Mouse (Mus musculus) hindbrain, embryonic 15.5 days (tissue): ENCODE data around the gene Nkx2-3. TPM values are rescaled to one million over a fixed set of nuclear protein-coding genes. Genes with fewer than 3 reads are reported as not detected.

Experiments used
- ATAC-seq: fragments of 200-750 bp; cut with Nextera tagmentation; 2 replicates; pipeline ENCODE4 v1.8.0; 2017; ENCODE audit warnings: low read depth, moderate number of reproducible peaks, moderate TSS enrichment; ENCODE audit not compliant: low FRiP score
- H3K27ac ChIP-seq: fragments of 300-500 bp; sonication (generic); replicated peaks from 2 replicates; pipeline ENCODE4 v1.5.1; 2015; ENCODE audit warnings: mild to moderate bottlenecking, inconsistent platforms
- H3K27me3 ChIP-seq: fragments of 300-500 bp; sonication (generic); 2 replicates; pipeline ENCODE4 v1.6.1; 2015; ENCODE audit warnings: control low read depth, inconsistent platforms
- H3K36me3 ChIP-seq: fragments of 300-500 bp; sonication (generic); 2 replicates; pipeline ENCODE4 v1.6.1; 2015; ENCODE audit warnings: control low read depth, inconsistent platforms
- H3K4me1 ChIP-seq: fragments of 300-500 bp; sonication (generic); replicated peaks from 2 replicates; pipeline ENCODE4 v1.6.1; 2015; ENCODE audit warnings: control low read depth, inconsistent platforms
- H3K4me2 ChIP-seq: fragments of 300-500 bp; sonication (generic); 2 replicates; pipeline ENCODE4 v1.6.1; 2015; ENCODE audit warnings: moderate library complexity, mild to moderate bottlenecking, inconsistent platforms
- H3K4me3 ChIP-seq: fragments of 300-500 bp; sonication (generic); 2 replicates; pipeline ENCODE4 v1.5.1; 2015; ENCODE audit warnings: mild to moderate bottlenecking, inconsistent platforms
- H3K9ac ChIP-seq: fragments of 300-500 bp; sonication (generic); 2 replicates; pipeline ENCODE4 v1.6.1; 2015; ENCODE audit warnings: inconsistent platforms
- H3K9me3 ChIP-seq: fragments of 300-500 bp; sonication (generic); 2 replicates; pipeline ENCODE4 v1.6.1; 2016; ENCODE audit warnings: control low read depth, inconsistent platforms
- WGBS: fragments of 180-500 bp; shearing (Covaris S2); methylation state at CpG from one replicate; pipeline ENCODE4 v1.1.7; 2015; 5-methylcytosine and 5-hydroxymethylcytosine counted together
- polyA plus RNA-seq: library from polyadenylated mRNA; unstranded; fragments of >200 nt; fragmentation: Nextera tagmentation; extraction: Ambion mirVana; gene quantifications from 2 replicates; pipeline ENCODE4 v1.2.1, GENCODE M21; 2015

Nkx2-3 gene
- polyA plus RNA-seq, 1 experiment from 2014 or later: 0.21 TPM

- no peak for ATAC-seq
- Histone ChIP-seq H3K36me3 (no peaks in the 10 kb centered on the region), H3K4me1 (no peaks in the 10 kb centered on the region), H3K27ac (no peak overlapping the region), H3K27me3 (no peaks in the 10 kb centered on the region), H3K9ac (no peak overlapping the region), H3K4me2 (no peak overlapping the region), H3K4me3 (no peak overlapping the region), H3K9me3 (no peaks in the 10 kb centered on the region)
- WGBS: 74% methylated on average over 11 of the region's 11 CpGs
These were observed 29.7 kb downstream of the Nkx2-3 start for GRCm38 (mm10) chr19:43641833-43642232.

- H3K9me3 ChIP-seq: no peaks in the 10 kb centered on the region
- no peak overlapping the region for H3K4me2 ChIP-seq
- no peak for ATAC-seq
- no peak overlapping the region for H3K9ac ChIP-seq
- H3K4me3 ChIP-seq: no peak overlapping the region
- no peaks in the 10 kb centered on the region for H3K4me1 ChIP-seq
- H3K36me3 ChIP-seq: no peaks in the 10 kb centered on the region
- H3K27ac ChIP-seq: no peak overlapping the region
- 88% methylated on average over 9 of the region's 9 CpGs for WGBS
- no peaks in the 10 kb centered on the region for H3K27me3 ChIP-seq
These were observed 30.7 kb downstream of the Nkx2-3 start for GRCm38 (mm10) chr19:43642843-43643242.

GRCm38 (mm10) chr19:43645508-43645907 is 33.4 kb downstream of the Nkx2-3 start:
- no peak overlapping the region for H3K4me3 ChIP-seq
- no peak for ATAC-seq
- H3K9me3 ChIP-seq: no peaks in the 10 kb centered on the region
- no peak overlapping the region for H3K9ac ChIP-seq
- no peaks in the 10 kb centered on the region for H3K27me3 ChIP-seq
- H3K4me2 ChIP-seq: no peak overlapping the region
- H3K36me3 ChIP-seq: no peaks in the 10 kb centered on the region
- H3K27ac ChIP-seq: no peak overlapping the region
- H3K4me1 ChIP-seq: no peaks in the 10 kb centered on the region
- 94% methylated on average over 9 of the region's 9 CpGs for WGBS

- no peaks in the 10 kb centered on the region for H3K9me3 ChIP-seq
- no peak overlapping the region for H3K9ac ChIP-seq
- H3K36me3 ChIP-seq: no peaks in the 10 kb centered on the region
- no peak overlapping the region for H3K27ac ChIP-seq
- no peak overlapping the region for H3K4me2 ChIP-seq
- 63% methylated on average over 7 of the region's 7 CpGs for WGBS
- H3K4me1 ChIP-seq: no peaks in the 10 kb centered on the region
- no peaks in the 10 kb centered on the region for H3K27me3 ChIP-seq
- H3K4me3 ChIP-seq: no peak overlapping the region
- ATAC-seq: no peak
These were observed 34.7 kb downstream of the Nkx2-3 start for GRCm38 (mm10) chr19:43646852-43647251.

- no peak for ATAC-seq
- no peak overlapping the region for H3K9ac ChIP-seq
- no peak overlapping the region for H3K27ac ChIP-seq
- H3K27me3 ChIP-seq: no peaks in the 10 kb centered on the region
- H3K4me1 ChIP-seq: no peaks in the 10 kb centered on the region
- WGBS: 93% methylated on average over 9 of the region's 9 CpGs
- no peak overlapping the region for H3K4me2 ChIP-seq
- H3K36me3 ChIP-seq: no peaks in the 10 kb centered on the region
- no peaks in the 10 kb centered on the region for H3K9me3 ChIP-seq
- no peak overlapping the region for H3K4me3 ChIP-seq
These were observed 35.1 kb downstream of the Nkx2-3 start for GRCm38 (mm10) chr19:43647261-43647660.

- Histone ChIP-seq H3K27me3 (no peaks in the 10 kb centered on the region), H3K9ac (no peak overlapping the region), H3K27ac (no peak overlapping the region), H3K4me2 (no peak overlapping the region), H3K9me3 (no peaks in the 10 kb centered on the region), H3K36me3 (no peaks in the 10 kb centered on the region), H3K4me3 (no peak overlapping the region), H3K4me1 (no peaks in the 10 kb centered on the region)
- ATAC-seq: no peak
- 92% methylated on average over 4 of the region's 4 CpGs for WGBS
These were observed 36.2 kb downstream of the Nkx2-3 start for GRCm38 (mm10) chr19:43648343-43648742.

DNA sequence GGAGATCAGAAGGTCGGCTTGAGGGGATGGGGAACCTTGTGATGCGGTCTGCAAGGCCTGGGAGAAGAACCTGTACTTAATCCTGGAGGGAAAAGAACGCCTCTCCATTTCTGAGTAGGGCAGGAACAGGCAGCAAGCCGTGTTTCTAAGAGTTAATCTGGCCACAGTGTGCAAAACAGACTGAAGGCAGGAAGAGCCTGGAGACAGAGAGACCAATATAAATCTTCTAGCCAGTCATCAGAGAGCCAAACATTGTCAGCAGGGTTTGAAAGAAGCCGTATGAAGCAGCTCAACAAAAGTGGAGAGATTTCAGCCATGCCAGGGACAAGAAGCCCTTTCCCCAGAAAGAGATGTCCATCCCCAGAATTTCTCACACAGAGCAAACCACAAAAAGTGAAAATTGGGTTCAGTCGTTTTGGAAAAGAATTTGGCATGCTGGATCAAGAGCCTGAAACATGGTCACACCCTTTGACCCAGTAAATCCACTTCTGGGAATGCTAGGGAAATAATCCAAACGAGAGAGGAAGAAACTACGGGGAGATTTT is 39.2 kb downstream of the Nkx2-3 start:
- no peaks in the 10 kb centered on the region for H3K36me3 ChIP-seq
- 67% methylated on average over 8 of the region's 8 CpGs for WGBS
- ATAC-seq: no peak
- no peak overlapping the region for H3K27ac ChIP-seq
- H3K4me1 ChIP-seq: no peaks in the 10 kb centered on the region
- H3K9me3 ChIP-seq: no peaks in the 10 kb centered on the region
- H3K4me2 ChIP-seq: no peak overlapping the region
- no peak overlapping the region for H3K4me3 ChIP-seq
- no peak overlapping the region for H3K9ac ChIP-seq
- no peaks in the 10 kb centered on the region for H3K27me3 ChIP-seq

GRCm38 (mm10) chr19:43655735-43656492 is 43.8 kb downstream of the Nkx2-3 start:
- Histone ChIP-seq H3K27ac (no peak overlapping the region), H3K4me2 (no peak overlapping the region), H3K9ac (no peak overlapping the region), H3K27me3 (no peaks in the 10 kb centered on the region), H3K36me3 (no peaks in the 10 kb centered on the region), H3K4me3 (no peak overlapping the region), H3K9me3 (no peaks in the 10 kb centered on the region), H3K4me1 (no peaks in the 10 kb centered on the region)
- no peak for ATAC-seq
- 38% methylated on average over 11 of the region's 11 CpGs for WGBS

DNA sequence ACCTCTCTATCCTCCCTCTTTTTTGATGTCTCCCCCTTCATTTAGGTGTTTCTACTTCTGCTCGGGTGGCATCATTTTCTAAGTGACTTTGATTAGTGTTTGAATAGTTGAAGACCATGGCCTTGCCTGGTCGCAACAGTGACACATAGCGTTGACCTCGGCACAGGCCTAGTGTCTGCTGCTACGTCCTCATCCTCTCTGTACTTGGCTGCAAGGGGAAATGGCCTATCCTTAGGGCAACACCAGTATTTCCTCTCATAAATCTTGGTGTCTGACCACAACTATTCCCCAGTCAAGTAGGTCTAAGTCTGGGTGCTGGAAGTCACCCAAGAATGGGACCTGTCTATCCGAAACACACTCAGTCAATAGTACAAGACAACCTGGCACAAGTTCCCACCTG is 47.5 kb downstream of the Nkx2-3 start:
- 90% methylated on average over 6 of the region's 6 CpGs for WGBS
- H3K27ac ChIP-seq: no peak overlapping the region
- no peaks in the 10 kb centered on the region for H3K27me3 ChIP-seq
- H3K4me3 ChIP-seq: no peak overlapping the region
- no peak overlapping the region for H3K9ac ChIP-seq
- peaks cover 7% of the 10 kb centered on the region; the same call in 1 of the 2 replicates for H3K4me1 ChIP-seq
- no peak for ATAC-seq
- H3K36me3 ChIP-seq: peaks cover 10% of the 10 kb centered on the region
- no peak overlapping the region for H3K4me2 ChIP-seq
- H3K9me3 ChIP-seq: no peaks in the 10 kb centered on the region

DNA sequence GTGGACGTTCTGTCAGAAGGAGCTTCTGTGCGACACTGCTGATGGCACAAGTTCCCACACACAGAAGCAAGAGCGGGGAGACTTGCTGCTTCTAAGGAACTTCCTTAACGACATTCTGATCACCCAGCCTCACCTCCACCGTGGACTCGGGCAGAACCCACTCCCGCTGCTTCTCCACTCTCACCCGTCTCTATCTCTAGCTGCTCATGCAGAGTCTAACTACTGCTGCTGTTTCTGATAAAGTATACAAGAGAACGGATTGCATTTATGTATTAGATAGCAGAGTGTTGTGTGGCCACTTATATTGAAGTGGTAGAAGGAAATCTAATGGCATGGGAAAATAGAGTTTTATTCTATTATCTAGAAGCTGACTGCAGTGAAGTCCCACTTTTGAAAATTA is 48.6 kb downstream of the Nkx2-3 start:
- Histone ChIP-seq H3K9me3 (no peaks in the 10 kb centered on the region), H3K36me3 (peaks cover 10% of the 10 kb centered on the region), H3K4me2 (no peak overlapping the region), H3K4me1 (peaks cover 7% of the 10 kb centered on the region; the same call in 1 of the 2 replicates), H3K27ac (no peak overlapping the region), H3K9ac (no peak overlapping the region), H3K27me3 (no peaks in the 10 kb centered on the region), H3K4me3 (no peak overlapping the region)
- WGBS: 90% methylated on average over 9 of the region's 9 CpGs
- no peak for ATAC-seq

- WGBS: 34% methylated on average over 19 of the region's 19 CpGs
These were observed 50.2 kb downstream of the Nkx2-3 start for GRCm38 (mm10) chr19:43662176-43662967.

DNA sequence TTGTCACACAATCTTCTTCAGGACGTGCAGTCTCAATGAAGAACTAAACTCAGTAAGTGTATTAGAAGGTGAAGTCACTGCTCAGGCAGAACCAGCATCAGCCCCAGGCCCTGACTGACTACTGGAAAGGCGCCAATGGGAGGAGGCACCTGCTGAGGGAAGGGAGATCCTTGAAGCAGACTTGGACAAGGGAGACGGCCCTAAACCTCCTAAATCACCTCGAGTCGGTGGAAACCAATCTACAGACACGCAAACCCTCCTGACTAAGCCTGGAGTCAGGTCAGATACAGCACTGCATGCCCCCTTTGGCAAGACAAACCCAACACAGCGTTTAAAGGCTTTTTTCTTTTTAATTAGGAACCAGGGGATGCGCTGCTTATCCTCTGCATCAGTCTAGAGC is 51.3 kb downstream of the Nkx2-3 start:
- Histone ChIP-seq H3K27me3 (no peaks in the 10 kb centered on the region), H3K4me3 (no peak overlapping the region), H3K9ac (no peak overlapping the region), H3K4me1 (peaks cover 7% of the 10 kb centered on the region; the same call in 1 of the 2 replicates), H3K9me3 (no peaks in the 10 kb centered on the region), H3K4me2 (no peak overlapping the region), H3K36me3 (peaks cover 10% of the 10 kb centered on the region), H3K27ac (no peak overlapping the region)
- 82% methylated on average over 8 of the region's 8 CpGs for WGBS
- ATAC-seq: no peak

More at GRCm38 (mm10) chr19:43662176-43662967, 50.2 kb downstream of the Nkx2-3 start:
- Histone ChIP-seq H3K27me3 (no peaks in the 10 kb centered on the region), H3K4me3 (no peak overlapping the region), H3K36me3 (peaks cover 10% of the 10 kb centered on the region), H3K4me1 (peaks cover 7% of the 10 kb centered on the region; the same call in 1 of the 2 replicates), H3K9ac (no peak overlapping the region), H3K4me2 (no peak overlapping the region), H3K27ac (no peak overlapping the region), H3K9me3 (no peaks in the 10 kb centered on the region)
- peak; percentile 37; the same call in 1 of the 2 replicates for ATAC-seq
